Mouse (Mus musculus) frontal cortex, postnatal 36 days (tissue): ENCODE results near the gene Acrbp.
"Not testable (repeated sequence)": the region's sequence is repeated elsewhere in the genome, so short reads cannot be mapped to it uniquely, and the experiment has no call there.

Experiments used
- DNase-seq, 2 experiments: peaks; one replicate each; pipeline ENCODE4 v3.0.0; 2022; ENCODE audit warnings: low spot score in 2 of 2

The Acrbp gene

GRCm38 (mm10) chr6:125049678-125050077, at the start of gene Acrbp:
Gene Acrbp, plus strand, starts transcription at chr6:125049689.
- DNase-seq: no peak

- DNase-seq: no peak
Measured at GRCm38 (mm10) chr6:125003706-125004105, 45.8 kb upstream of the Acrbp start.

GRCm38 (mm10) chr6:125005086-125005485, 44.4 kb upstream of the Acrbp start:
- DNase-seq: no peak

DNA sequence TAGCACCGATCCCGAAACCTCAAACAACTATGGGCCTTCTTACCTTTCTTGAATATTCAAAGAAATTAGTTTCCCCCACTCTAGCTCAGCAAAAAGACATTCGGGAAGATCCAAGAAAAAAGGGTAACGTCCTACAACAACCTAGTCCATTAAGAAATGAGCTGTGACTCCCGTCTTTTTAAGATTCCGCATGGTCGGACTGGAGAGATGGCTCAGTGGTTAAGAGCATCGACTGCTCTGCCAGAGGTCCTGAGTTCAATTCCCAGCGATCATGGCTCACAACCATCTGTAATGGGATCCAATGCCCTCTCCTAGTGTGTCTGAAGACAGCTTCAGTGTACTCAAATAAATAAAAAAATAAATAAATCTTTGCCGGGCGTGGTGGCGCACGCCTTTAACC, 41.4 kb upstream of the Acrbp start:
- no peak for DNase-seq

GRCm38 (mm10) chr6:125008586-125009128, 40.8 kb upstream of the Acrbp start:
- peak; percentile 98 to 99 for DNase-seq

- DNase-seq: no peak
Measured at GRCm38 (mm10) chr6:125009129-125009180, 40.5 kb upstream of the Acrbp start, which contains the start of gene Zfp384. Gene Zfp384, plus strand, starts transcription at chr6:125009145.

- peak; percentile 56 to 60 for DNase-seq
Measured at GRCm38 (mm10) chr6:125009181-125010073, 40.1 kb upstream of the Acrbp start.

GRCm38 (mm10) chr6:125017682-125018081, 31.8 kb upstream of the Acrbp start:
- DNase-seq: no peak

DNA sequence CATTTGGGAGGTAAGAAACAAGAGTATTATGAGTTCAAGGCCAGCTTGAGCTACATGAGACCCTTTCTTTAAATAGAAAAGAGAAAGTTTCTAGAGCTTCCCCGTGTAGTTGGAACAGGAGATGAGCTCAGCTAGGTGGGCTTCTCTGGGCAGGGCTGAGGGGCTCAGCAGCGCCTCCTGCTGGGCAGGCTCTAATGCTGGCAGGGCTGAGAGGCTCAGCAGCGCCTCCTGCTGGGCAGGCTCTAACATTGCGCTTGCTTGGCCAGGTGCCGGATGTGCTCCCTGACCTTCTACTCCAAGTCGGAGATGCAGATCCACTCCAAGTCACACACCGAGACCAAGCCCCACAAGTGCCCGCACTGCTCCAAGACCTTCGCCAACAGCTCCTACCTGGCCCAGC, 19.0 kb upstream of the Acrbp start:
- not testable (repeated sequence) for DNase-seq

- no peak for DNase-seq
Measured at GRCm38 (mm10) chr6:125031604-125032003, 17.9 kb upstream of the Acrbp start.

GRCm38 (mm10) chr6:125038666-125039065, 10.8 kb upstream of the Acrbp start:
- DNase-seq: no peak

- DNase-seq: no peak
Measured at GRCm38 (mm10) chr6:125039131-125039530, 10.4 kb upstream of the Acrbp start.

- DNase-seq: peak; percentile 82 to 95
Measured at GRCm38 (mm10) chr6:125039533-125040153, 9.8 kb upstream of the Acrbp start, which contains the start of gene Ing4. Gene Ing4, plus strand, starts transcription at chr6:125039760.

DNA sequence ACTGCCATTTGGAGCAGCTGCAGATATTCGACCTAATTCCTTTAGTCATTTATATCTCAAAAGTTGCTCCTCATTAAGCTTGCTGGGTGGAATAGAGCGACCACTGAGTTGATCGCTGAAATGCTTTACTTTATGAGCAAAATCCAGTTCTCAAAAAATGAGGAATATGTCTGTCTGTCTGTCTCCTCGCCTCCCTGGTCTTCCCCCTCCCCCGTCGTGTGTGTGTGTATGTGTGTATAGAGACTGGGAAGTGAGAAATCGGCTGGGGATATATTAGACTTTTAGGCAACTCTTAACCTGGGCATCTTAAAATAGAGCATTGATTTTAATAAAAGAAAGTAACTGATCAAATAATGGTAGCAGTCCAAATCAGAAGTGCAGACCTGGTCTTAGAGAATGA, 9.3 kb upstream of the Acrbp start:
- no peak for DNase-seq

GRCm38 (mm10) chr6:125041047-125041446, 8.4 kb upstream of the Acrbp start:
- no peak for DNase-seq

GRCm38 (mm10) chr6:125042081-125042480, 7.4 kb upstream of the Acrbp start:
- DNase-seq: no peak

- DNase-seq: peak; percentile 71 to 75
Measured at GRCm38 (mm10) chr6:125046691-125047090, 2.8 kb upstream of the Acrbp start.

- no peak for DNase-seq
Measured at GRCm38 (mm10) chr6:125051237-125051636, 1.7 kb downstream of the Acrbp start.

GRCm38 (mm10) chr6:125061493-125061892, 12.0 kb downstream of the Acrbp start:
- DNase-seq: no peak

DNA sequence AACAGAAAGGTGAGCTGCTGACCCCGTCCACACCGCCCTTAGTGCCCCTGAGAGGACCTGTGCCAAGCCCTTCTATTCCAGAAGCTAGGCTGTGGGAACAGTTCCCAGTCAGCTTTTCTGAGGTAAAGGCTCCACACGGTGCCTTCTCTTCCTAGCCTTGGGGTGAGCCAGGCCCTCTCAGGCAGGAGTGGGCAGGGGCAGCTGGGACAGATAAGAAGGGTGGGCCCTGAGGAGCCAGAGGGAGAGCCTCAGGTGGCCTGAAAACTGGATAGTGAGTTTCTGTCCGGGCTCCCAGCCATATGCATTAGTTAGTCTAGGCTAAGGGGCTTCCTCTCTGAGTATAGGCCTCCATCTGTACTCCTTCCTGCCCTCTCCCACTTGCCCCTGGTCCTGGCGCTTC, 13.0 kb downstream of the Acrbp start:
- DNase-seq: no peak

- DNase-seq: no peak
Measured at GRCm38 (mm10) chr6:125063906-125064305, 14.4 kb downstream of the Acrbp start.

- not testable (repeated sequence) for DNase-seq
Measured at GRCm38 (mm10) chr6:125065223-125065622, 15.7 kb downstream of the Acrbp start.

- no peak for DNase-seq
Measured at GRCm38 (mm10) chr6:125067571-125067995, 18.1 kb downstream of the Acrbp start, which contains the start of gene Lpar5. Gene Lpar5, plus strand, starts transcription at chr6:125067920.
